Mouse (Mus musculus) G1E (cell line): ENCODE measurements at regions not wholly inside any gene's neighbourhood (a gene's known extent, or its start where the extent isn't known, plus 50 kb on each side); places are given as distances from the start of the nearest gene placed in this dataset.

Source experiments
- ATAC-seq: 2 replicates; pipeline ENCODE4 v1.8.0; 2016; ENCODE audit warnings: mild to moderate bottlenecking; ENCODE audit not compliant: insufficient number of reproducible peaks, poor library complexity, low FRiP score, severe bottlenecking; ENCODE audit errors: extremely low read depth
- DNase-seq: peaks from one replicate; pipeline ENCODE4 v3.0.0; 2012; ENCODE audit warnings: low spot score
- H3K27me3 ChIP-seq: 2 replicates; pipeline ENCODE4 v1.6.1; 2012; ENCODE audit warnings: mild to moderate bottlenecking, low read length, inconsistent platforms; ENCODE audit not compliant: insufficient read depth
- H3K36me3 ChIP-seq: replicated peaks from 2 replicates; pipeline ENCODE3; 2012; ENCODE audit warnings: mild to moderate bottlenecking, inconsistent platforms
- H3K4me1 ChIP-seq: 2 replicates; pipeline ENCODE4 v1.6.1; 2012; ENCODE audit warnings: low read depth, low read length, inconsistent platforms, mixed read lengths; ENCODE audit not compliant: insufficient read depth
- H3K4me3 ChIP-seq: 2 replicates; pipeline ENCODE4 v1.5.1; 2012; ENCODE audit warnings: low read depth, mild to moderate bottlenecking, inconsistent platforms, low read length, moderate library complexity, mixed read lengths
- H3K9me3 ChIP-seq: replicated peaks from 2 replicates; pipeline ENCODE4 v1.6.1; 2012; ENCODE audit warnings: inconsistent platforms
- CTCF ChIP-seq: IDR thresholded peaks from 2 replicates; pipeline ENCODE4 v1.5.1; 2012; ENCODE audit warnings: low read depth, low read length, inconsistent platforms, mixed read lengths
- GATA1 ChIP-seq: IDR thresholded peaks from 2 replicates; pipeline ENCODE4 v1.6.1; 2012; ENCODE audit warnings: borderline replicate concordance, low read length, inconsistent platforms, mixed read lengths
- GATA2 ChIP-seq: IDR thresholded peaks from 2 replicates; pipeline ENCODE4 v1.6.1; 2012; ENCODE audit warnings: low read depth, low read length, inconsistent platforms, borderline replicate concordance
- POLR2AphosphoS5 ChIP-seq: IDR thresholded peaks from 2 replicates; pipeline ENCODE4 v1.6.1; 2012; ENCODE audit warnings: low read depth, low read length, inconsistent platforms; ENCODE audit not compliant: insufficient replicate concordance
- TAL1 ChIP-seq: conservative IDR thresholded peaks from 2 replicates; pipeline ENCODE4 v1.6.1; 2012; ENCODE audit warnings: low read depth, low read length, inconsistent platforms, mixed read lengths

- TF ChIP-seq GATA1 (no peak), POLR2AphosphoS5 (no peak), TAL1 (no peak), CTCF (no peak)
- no peak for DNase-seq
Measured at GRCm38 (mm10) chr2:103208370-103208769, 94.7 kb downstream of the Ehf start.

GRCm38 (mm10) chr2:103209056-103209455, 94.0 kb downstream of the Ehf start:
- ATAC-seq (no peak), DNase-seq (no peak)
- TF ChIP-seq POLR2AphosphoS5, result no peak
- no peak for TF ChIP-seq TAL1
- no peak for TF ChIP-seq CTCF
- no peak for TF ChIP-seq GATA1
- no peak for TF ChIP-seq GATA2
- H3K4me3 ChIP-seq, result no peak overlapping the region
- H3K27me3 ChIP-seq, result peaks cover 30% of the 10 kb centered on the region
- H3K36me3 ChIP-seq, result no peaks in the 10 kb centered on the region
- no peaks in the 10 kb centered on the region for H3K4me1 ChIP-seq
- no peaks in the 10 kb centered on the region for H3K9me3 ChIP-seq

More at GRCm38 (mm10) chr2:103208370-103208769, 94.7 kb downstream of the Ehf start:
- no peak for ATAC-seq
- H3K4me3 ChIP-seq, result no peak overlapping the region
- no peaks in the 10 kb centered on the region for H3K9me3 ChIP-seq
- H3K27me3 ChIP-seq, result peaks cover 35% of the 10 kb centered on the region
- H3K36me3 ChIP-seq, result no peaks in the 10 kb centered on the region
- peaks cover 5% of the 10 kb centered on the region for H3K4me1 ChIP-seq

- ATAC-seq (no peak), DNase-seq (no peak)
- Histone ChIP-seq H3K27me3 (peaks cover 30% of the 10 kb centered on the region), H3K4me1 (no peaks in the 10 kb centered on the region), H3K4me3 (no peak overlapping the region), H3K36me3 (no peaks in the 10 kb centered on the region), H3K9me3 (no peaks in the 10 kb centered on the region)
- TF ChIP-seq POLR2AphosphoS5 (no peak), GATA1 (no peak), TAL1 (no peak), CTCF (no peak), GATA2 (no peak)
Measured at GRCm38 (mm10) chr2:103209512-103209981, 93.5 kb downstream of the Ehf start.

- Histone ChIP-seq H3K9me3 (no peaks in the 10 kb centered on the region), H3K27me3 (peaks cover 25% of the 10 kb centered on the region), H3K36me3 (no peaks in the 10 kb centered on the region), H3K4me1 (peaks cover 12% of the 10 kb centered on the region), H3K4me3 (no peak overlapping the region)
- no peak for DNase-seq
- no peak for ATAC-seq
- TF ChIP-seq TAL1 (no peak), POLR2AphosphoS5 (no peak), GATA2 (no peak), CTCF (no peak), GATA1 (no peak)
Measured at GRCm38 (mm10) chr2:103211179-103211578, 91.9 kb downstream of the Ehf start.
